Mouse (Mus musculus) hindbrain, embryonic 12.5 days (tissue): ENCODE measurements at regions not wholly inside any gene's neighbourhood (a gene's known extent, or its start where the extent isn't known, plus 50 kb on each side); places are given as distances from the start of the nearest gene placed in this dataset.

Experiments used
- ATAC-seq: fragments of 200-750 bp; cut with Nextera tagmentation; 2 replicates; pipeline ENCODE4 v1.8.0; 2017; ENCODE audit warnings: moderate TSS enrichment; ENCODE audit not compliant: low FRiP score
- H3K27ac ChIP-seq: fragments of 300-500 bp; sonication (generic); 2 replicates; pipeline ENCODE4 v1.5.1; 2016; ENCODE audit warnings: mild to moderate bottlenecking
- H3K27me3 ChIP-seq: fragments of 300-500 bp; sonication (generic); 2 replicates; pipeline ENCODE4 v1.6.1; 2016; ENCODE audit warnings: mild to moderate bottlenecking
- H3K36me3 ChIP-seq: fragments of 300-500 bp; sonication (generic); 2 replicates; pipeline ENCODE4 v1.6.1; 2016; ENCODE audit warnings: mild to moderate bottlenecking
- H3K4me1 ChIP-seq: fragments of 300-500 bp; sonication (generic); 2 replicates; pipeline ENCODE4 v1.6.1; 2016
- H3K4me2 ChIP-seq: fragments of 300-500 bp; sonication (generic); replicated peaks from 2 replicates; pipeline ENCODE4 v1.6.1; 2016; ENCODE audit warnings: mild to moderate bottlenecking
- H3K4me3 ChIP-seq: fragments of 300-500 bp; sonication (generic); 2 replicates; pipeline ENCODE4 v1.5.1; 2016; ENCODE audit warnings: mild to moderate bottlenecking
- H3K9ac ChIP-seq: fragments of 300-500 bp; sonication (generic); 2 replicates; pipeline ENCODE4 v1.6.1; 2016; ENCODE audit warnings: mild to moderate bottlenecking, moderate library complexity
- H3K9me3 ChIP-seq: fragments of 300-500 bp; sonication (generic); replicated peaks from 2 replicates; pipeline ENCODE4 v1.6.1; 2016; ENCODE audit warnings: mild to moderate bottlenecking
- WGBS: fragments of 180-500 bp; shearing (Covaris S2); methylation state at CpG from one replicate; pipeline ENCODE4 v1.1.7; 2016; 5-methylcytosine and 5-hydroxymethylcytosine counted together

GRCm38 (mm10) chr3:4744003-4744402 lies 1006.6 kb upstream of the Gm8797 start:
- Histone ChIP-seq H3K36me3 (no peaks in the 10 kb centered on the region), H3K27ac (no peak overlapping the region), H3K4me2 (no peak overlapping the region), H3K9me3 (peaks cover 6% of the 10 kb centered on the region; the same call in 1 of the 2 replicates), H3K4me1 (no peaks in the 10 kb centered on the region), H3K9ac (no peak overlapping the region), H3K27me3 (no peaks in the 10 kb centered on the region), H3K4me3 (no peak overlapping the region)
- ATAC-seq: no peak
- whole genome bisulfite sequencing: 69% methylated on average over 4 of the region's 4 CpGs

DNA sequence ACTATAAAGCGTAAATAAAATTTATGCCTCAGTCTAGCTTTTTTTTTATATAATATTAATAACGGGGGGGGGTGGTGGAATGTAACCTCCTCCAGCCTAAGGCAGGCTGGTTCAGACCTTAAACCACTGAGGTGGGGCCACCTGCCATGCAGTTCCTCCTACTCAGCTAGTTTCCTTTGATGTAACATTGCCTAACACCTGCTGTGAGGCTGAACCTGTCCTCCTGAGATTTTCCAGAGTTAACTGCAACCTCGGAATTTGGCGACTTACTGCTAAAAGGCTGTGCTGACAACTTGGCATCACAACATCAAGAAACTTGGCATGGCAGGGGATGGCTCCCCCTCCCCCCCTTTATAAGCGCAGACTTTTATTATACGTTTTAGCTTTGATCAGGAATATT lies 1006.0 kb upstream of the Gm8797 start:
- Histone ChIP-seq H3K27ac (no peak overlapping the region), H3K4me1 (no peaks in the 10 kb centered on the region), H3K4me2 (no peak overlapping the region), H3K9me3 (peaks cover 6% of the 10 kb centered on the region; the same call in 1 of the 2 replicates), H3K27me3 (no peaks in the 10 kb centered on the region), H3K9ac (no peak overlapping the region), H3K4me3 (no peak overlapping the region), H3K36me3 (no peaks in the 10 kb centered on the region)
- ATAC-seq: no peak
- 88% methylated on average over 6 of the region's 6 CpGs for WGBS

GRCm38 (mm10) chr3:4756099-4756498 lies 994.5 kb upstream of the Gm8797 start:
- H3K27ac ChIP-seq: no peak overlapping the region
- H3K27me3 ChIP-seq: no peaks in the 10 kb centered on the region
- H3K4me1 ChIP-seq: no peaks in the 10 kb centered on the region
- H3K4me3 ChIP-seq: no peak overlapping the region
- 93% methylated on average over 2 of the region's 2 CpGs for WGBS
- H3K4me2 ChIP-seq: no peak overlapping the region
- no peak overlapping the region for H3K9ac ChIP-seq
- H3K9me3 ChIP-seq: no peaks in the 10 kb centered on the region; the same call in 1 of the 2 replicates
- no peaks in the 10 kb centered on the region for H3K36me3 ChIP-seq
- no peak for ATAC-seq

GRCm38 (mm10) chr3:4757113-4757512 lies 993.5 kb upstream of the Gm8797 start:
- ATAC-seq: no peak
- no peaks in the 10 kb centered on the region for H3K9me3 ChIP-seq
- H3K4me2 ChIP-seq: no peak overlapping the region
- H3K27me3 ChIP-seq: no peaks in the 10 kb centered on the region
- WGBS: 85% methylated on average over 1 of the region's 1 CpGs
- H3K4me3 ChIP-seq: no peak overlapping the region
- no peaks in the 10 kb centered on the region for H3K4me1 ChIP-seq
- no peak overlapping the region for H3K9ac ChIP-seq
- H3K36me3 ChIP-seq: no peaks in the 10 kb centered on the region
- no peak overlapping the region for H3K27ac ChIP-seq

DNA sequence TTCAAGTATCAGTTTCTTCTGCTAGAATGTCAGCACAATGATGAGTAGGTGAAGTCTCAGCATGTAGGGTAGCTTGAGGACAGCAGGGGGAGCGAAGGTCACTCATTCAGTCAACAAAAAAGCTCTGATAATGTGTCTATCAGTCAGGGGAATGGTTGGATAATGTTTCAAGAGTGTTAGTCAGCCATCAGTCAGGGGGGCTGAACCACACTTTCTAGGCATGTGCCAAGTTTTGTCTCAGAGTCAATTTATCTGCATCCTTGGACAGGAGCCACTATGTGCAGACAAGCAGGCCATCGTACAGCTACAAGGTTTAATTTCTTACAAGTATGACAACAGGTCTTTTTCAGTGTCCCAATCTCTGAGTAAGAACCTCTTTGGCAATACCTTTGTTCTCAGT lies 987.5 kb upstream of the Gm8797 start:
- Histone ChIP-seq H3K9ac (no peak overlapping the region), H3K4me2 (no peak overlapping the region), H3K36me3 (no peaks in the 10 kb centered on the region), H3K4me3 (no peak overlapping the region), H3K27me3 (no peaks in the 10 kb centered on the region), H3K27ac (no peak overlapping the region), H3K4me1 (no peaks in the 10 kb centered on the region), H3K9me3 (0 out of 2 replicates have a peak, but pooled peaks cover 4% of the 10 kb centered on the region)
- ATAC-seq: no peak
- WGBS: 77% methylated on average over 2 of the region's 2 CpGs

- no peak overlapping the region for H3K9ac ChIP-seq
- no peaks in the 10 kb centered on the region for H3K4me1 ChIP-seq
- peak; percentile 46; the same call in 1 of the 2 replicates for ATAC-seq
Measured at GRCm38 (mm10) chr3:4776632-4777031, 974.0 kb upstream of the Gm8797 start.

DNA sequence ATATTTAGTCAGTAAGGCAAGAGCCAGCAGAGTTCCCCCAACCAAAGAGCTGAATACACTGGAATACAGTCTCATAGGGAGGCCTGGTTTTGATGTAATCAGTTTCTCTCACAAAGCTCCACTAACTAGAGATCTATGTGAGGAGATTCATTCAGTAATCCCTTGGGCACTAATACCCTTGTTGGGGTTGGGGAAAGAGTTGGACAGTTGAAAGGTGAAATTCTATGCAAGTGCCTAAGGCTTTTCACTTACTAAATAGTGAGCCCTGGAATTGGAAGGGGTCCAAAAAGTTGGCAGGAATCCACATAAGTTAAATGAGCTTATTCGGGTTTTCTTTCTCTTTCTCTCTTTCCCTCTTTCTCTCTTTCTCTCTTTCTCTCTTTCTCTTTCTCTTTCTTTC lies 965.4 kb upstream of the Gm8797 start:
- H3K9me3 ChIP-seq: no peaks in the 10 kb centered on the region
- H3K9ac ChIP-seq: no peak overlapping the region
- no peak for ATAC-seq
- no peak overlapping the region for H3K4me3 ChIP-seq
- WGBS: 82% methylated on average over 1 of the region's 1 CpGs
- no peak overlapping the region for H3K27ac ChIP-seq
- no peaks in the 10 kb centered on the region for H3K27me3 ChIP-seq
- H3K4me1 ChIP-seq: no peaks in the 10 kb centered on the region
- no peaks in the 10 kb centered on the region for H3K36me3 ChIP-seq
- no peak overlapping the region for H3K4me2 ChIP-seq

More at GRCm38 (mm10) chr3:4776632-4777031, 974.0 kb upstream of the Gm8797 start:
- Histone ChIP-seq H3K36me3 (no peaks in the 10 kb centered on the region), H3K4me2 (no peak overlapping the region), H3K9me3 (no peaks in the 10 kb centered on the region), H3K27me3 (no peaks in the 10 kb centered on the region), H3K4me3 (no peak overlapping the region), H3K27ac (no peak overlapping the region)

- H3K27ac ChIP-seq: no peak overlapping the region
- WGBS: 95% methylated on average over 2 of the region's 2 CpGs
- no peak overlapping the region for H3K4me3 ChIP-seq
- peaks cover 16% of the 10 kb centered on the region; the same call in 1 of the 2 replicates for H3K4me1 ChIP-seq
- no peak overlapping the region for H3K9ac ChIP-seq
- no peak for ATAC-seq
- H3K36me3 ChIP-seq: no peaks in the 10 kb centered on the region
- H3K27me3 ChIP-seq: no peaks in the 10 kb centered on the region
- no peaks in the 10 kb centered on the region for H3K9me3 ChIP-seq
- no peak overlapping the region for H3K4me2 ChIP-seq
Measured at GRCm38 (mm10) chr3:4793141-4793540, 957.5 kb upstream of the Gm8797 start.

DNA sequence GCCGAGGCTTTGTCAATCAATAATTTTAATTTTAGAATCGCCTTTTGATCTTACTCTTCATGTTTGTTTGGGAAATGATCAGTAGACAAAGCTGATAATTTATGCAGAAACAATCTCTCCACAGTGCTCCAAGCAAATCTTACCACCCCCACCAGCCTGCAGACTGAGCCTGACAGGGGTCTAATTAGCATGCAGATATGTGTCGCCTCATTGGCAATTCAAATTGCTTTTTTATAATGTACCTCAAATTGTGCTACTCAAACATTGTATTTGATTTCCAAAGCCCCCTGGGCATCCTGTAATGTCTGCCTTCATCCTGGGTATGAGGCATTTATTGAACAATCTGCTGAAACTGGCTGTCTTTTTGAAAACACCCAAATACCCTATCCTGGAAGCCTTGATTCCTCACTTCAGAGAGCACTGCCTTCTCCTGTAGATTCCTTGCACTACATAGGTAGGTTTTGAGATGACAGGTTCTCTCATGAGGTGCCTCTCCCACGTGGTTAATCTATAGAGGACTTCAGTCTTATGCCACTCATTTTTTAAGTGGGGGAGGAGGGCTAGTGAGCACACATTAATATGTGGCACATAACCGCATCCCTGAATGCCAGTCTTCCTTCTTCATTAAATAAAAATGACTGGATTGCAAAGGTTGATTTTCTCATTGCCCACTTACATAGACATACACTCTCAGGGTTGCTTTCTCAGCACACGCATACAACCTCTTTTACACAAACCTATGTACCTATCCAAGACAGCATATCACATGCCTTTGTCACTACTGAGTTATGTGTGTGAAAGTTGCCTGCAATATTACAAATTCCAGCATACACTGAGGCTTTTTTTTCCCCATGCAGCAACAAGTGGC lies 954.3 kb upstream of the Gm8797 start:
- Histone ChIP-seq H3K9me3 (no peaks in the 10 kb centered on the region), H3K27ac (peak overlapping the region; percentile 76), H3K36me3 (no peaks in the 10 kb centered on the region), H3K9ac (no peak overlapping the region), H3K27me3 (no peaks in the 10 kb centered on the region), H3K4me3 (no peak overlapping the region), H3K4me2 (peak overlapping the region; percentile 21), H3K4me1 (peaks cover 16% of the 10 kb centered on the region; the same call in 1 of the 2 replicates)
- WGBS: 32% methylated on average over 6 of the region's 6 CpGs
- ATAC-seq: peak; percentile 87

GRCm38 (mm10) chr3:4796909-4797566 lies 953.6 kb upstream of the Gm8797 start:
- Histone ChIP-seq H3K27me3 (no peaks in the 10 kb centered on the region), H3K9me3 (no peaks in the 10 kb centered on the region), H3K4me2 (peak overlapping the region; percentile 29), H3K4me1 (peaks cover 16% of the 10 kb centered on the region; the same call in 1 of the 2 replicates), H3K27ac (peak overlapping the region; percentile 76), H3K36me3 (no peaks in the 10 kb centered on the region), H3K4me3 (peak overlapping the region; percentile 7; the same call in 1 of the 2 replicates), H3K9ac (no peak overlapping the region)
- ATAC-seq: peak; percentile 87
- 40% methylated on average over 8 of the region's 8 CpGs for WGBS

DNA sequence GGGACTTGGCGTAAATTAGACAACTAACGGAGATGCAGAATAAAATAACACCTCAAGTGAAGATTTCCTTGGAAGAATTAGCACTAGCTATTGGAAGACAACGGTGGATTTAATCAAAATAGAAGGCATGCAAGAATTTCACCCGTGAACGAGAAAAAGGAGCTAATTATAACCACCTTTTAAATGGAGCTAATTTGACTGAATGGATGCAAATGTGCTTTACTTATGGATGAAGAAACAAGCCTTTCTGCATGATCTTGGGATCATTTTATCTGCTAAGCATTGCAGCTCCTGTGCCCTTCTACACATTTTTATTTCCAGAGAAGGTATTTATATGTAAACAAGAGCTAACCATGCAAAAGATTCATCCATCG lies 953.1 kb upstream of the Gm8797 start:
- Histone ChIP-seq H3K4me3 (peak overlapping the region; percentile 7), H3K27ac (peak overlapping the region; percentile 76)

DNA sequence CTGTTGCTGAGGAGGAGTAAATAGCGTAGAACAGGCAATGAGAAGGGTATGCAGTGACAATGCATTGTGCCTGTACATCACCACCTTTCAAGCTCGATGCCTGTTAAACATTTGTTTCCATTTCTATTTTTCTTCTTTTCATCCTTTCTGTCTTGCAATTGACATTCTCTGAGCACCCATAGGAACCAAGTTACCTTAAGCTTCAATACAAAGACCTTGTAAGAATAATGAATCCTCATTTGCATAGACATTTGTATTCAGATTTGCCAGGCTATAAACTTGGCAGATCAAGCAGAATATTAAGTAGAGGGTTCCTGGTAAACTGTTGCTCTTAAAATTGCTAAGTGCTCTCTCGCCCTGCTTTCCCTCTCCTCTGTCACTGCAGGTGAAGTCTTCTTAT lies 952.2 kb upstream of the Gm8797 start:
- WGBS: 44% methylated on average over 3 of the region's 3 CpGs
- ATAC-seq: no peak
- Histone ChIP-seq H3K9ac (no peak overlapping the region), H3K4me1 (peaks cover 16% of the 10 kb centered on the region; the same call in 1 of the 2 replicates), H3K36me3 (no peaks in the 10 kb centered on the region), H3K4me2 (peak overlapping the region; percentile 24), H3K9me3 (no peaks in the 10 kb centered on the region), H3K27ac (no peak overlapping the region), H3K4me3 (peak overlapping the region; percentile 19; the same call in 1 of the 2 replicates), H3K27me3 (no peaks in the 10 kb centered on the region)

More for the DNA sequence above, 953.1 kb upstream of the Gm8797 start:
- H3K4me1 ChIP-seq: peaks cover 16% of the 10 kb centered on the region; the same call in 1 of the 2 replicates
- H3K27me3 ChIP-seq: no peaks in the 10 kb centered on the region
- H3K4me2 ChIP-seq: peak overlapping the region; percentile 29
- no peaks in the 10 kb centered on the region for H3K36me3 ChIP-seq
- no peak for ATAC-seq
- H3K9me3 ChIP-seq: no peaks in the 10 kb centered on the region
- WGBS: 59% methylated on average over 6 of the region's 6 CpGs
- H3K9ac ChIP-seq: 0 out of 2 replicates have a peak overlapping the region, but pooled peaks have one; percentile 13
